Mouse (Mus musculus) gastrocnemius, postnatal 4 days (tissue): Measurements from ENCODE around the gene Zbtb44. TPM values are rescaled to one million over a fixed set of nuclear protein-coding genes. Genes with fewer than 3 reads are reported as not detected.
"Not testable (repeated sequence)": the region's sequence is repeated elsewhere in the genome, so short reads cannot be mapped to it uniquely, and the experiment has no call there.

ENCODE experiments used
- DNase-seq, 2 experiments: peaks; one replicate each; pipeline ENCODE4 v3.0.0; 2021 to 2022; ENCODE audit warnings: low spot score in 2 of 2, mixed read lengths in 2 of 2
- total RNA-seq, 2 experiments: library from RNA; stranded (reverse); gene quantifications; 2 replicates each; pipeline ENCODE4 v1.2.3; 2021

The Zbtb44 gene
- total RNA-seq, 2 experiments from 2014 or later = 34.6 to 42.5 TPM

DNA sequence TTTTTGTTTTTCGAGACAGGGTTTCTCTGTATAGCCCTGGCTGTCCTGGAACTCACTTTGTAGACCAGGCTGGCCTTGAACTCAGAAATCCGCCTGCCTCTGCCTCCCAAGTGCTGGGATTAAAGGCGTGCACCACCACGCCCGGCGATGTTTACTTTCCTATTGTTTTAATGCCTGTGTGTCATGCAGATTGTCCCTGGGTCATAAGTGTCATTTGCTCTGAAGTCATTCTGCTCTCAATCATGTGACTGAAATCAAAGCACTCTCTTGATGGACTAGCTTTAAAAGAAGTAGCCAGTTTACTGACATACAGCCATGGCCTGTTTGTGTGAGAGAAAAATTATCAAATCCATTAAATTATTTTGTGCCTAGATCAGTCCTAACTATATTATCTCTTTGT is 21.1 kb downstream of the Zbtb44 start:
- DNase-seq = not testable (repeated sequence)

DNA sequence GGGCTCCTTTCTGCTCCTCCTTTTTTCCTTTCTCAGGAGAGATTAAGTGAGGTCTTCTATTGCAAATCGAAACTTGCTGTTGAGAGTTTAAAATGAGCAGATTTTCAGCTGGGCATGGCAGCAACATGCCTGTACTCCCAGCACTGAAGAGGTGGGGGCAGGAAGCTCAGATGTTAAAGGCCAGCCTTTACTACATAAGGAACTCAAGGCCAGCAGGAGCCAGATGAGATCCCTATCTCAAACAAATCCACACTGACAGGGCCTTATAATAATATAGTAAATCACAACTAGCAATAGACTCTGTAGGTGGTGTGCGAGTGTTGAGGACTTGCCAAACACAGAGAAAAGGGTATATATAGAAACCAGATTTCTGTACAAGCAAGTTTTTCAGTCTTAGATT is 28.3 kb downstream of the Zbtb44 start:
- DNase-seq = no peak

DNA sequence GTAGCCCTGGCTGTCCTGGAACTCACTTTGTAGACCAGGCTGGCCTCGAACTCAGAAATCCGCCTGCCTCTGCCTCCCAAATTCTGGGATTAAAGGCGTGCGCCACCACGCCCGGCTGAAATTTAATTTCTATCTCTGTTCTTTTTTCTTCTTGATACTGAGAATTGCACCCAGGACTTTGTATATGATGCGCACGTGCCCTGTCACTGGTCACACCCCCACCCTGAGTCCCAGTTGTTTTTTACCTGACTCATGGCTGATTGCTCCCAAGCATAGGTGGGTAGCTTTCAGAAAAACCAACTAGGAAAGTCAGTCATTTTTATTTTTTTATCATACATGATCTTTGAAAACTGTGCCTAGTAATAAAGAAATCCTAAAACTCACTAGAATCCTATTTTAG is 40.3 kb downstream of the Zbtb44 start:
- no peak for DNase-seq

DNA sequence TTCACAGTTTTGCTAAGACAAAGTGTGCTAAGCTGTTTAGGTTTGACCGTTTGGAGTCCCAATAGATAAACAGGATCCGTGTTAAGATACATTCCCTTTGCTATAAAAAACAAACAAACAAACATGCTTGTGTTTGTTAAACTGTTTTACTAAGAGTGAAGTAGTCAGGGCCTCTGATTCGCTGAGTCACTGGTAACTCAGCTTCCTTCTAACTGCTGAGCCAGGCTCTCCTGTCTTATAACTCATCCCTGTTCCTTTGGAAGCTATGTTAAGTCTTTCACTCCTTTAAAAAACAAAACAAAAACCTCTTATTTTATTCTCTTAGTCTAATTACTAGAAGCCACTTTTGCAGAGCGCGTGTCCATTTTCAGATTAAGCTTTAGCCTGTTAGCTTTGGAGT is 41.8 kb downstream of the Zbtb44 start:
- no peak for DNase-seq

DNA sequence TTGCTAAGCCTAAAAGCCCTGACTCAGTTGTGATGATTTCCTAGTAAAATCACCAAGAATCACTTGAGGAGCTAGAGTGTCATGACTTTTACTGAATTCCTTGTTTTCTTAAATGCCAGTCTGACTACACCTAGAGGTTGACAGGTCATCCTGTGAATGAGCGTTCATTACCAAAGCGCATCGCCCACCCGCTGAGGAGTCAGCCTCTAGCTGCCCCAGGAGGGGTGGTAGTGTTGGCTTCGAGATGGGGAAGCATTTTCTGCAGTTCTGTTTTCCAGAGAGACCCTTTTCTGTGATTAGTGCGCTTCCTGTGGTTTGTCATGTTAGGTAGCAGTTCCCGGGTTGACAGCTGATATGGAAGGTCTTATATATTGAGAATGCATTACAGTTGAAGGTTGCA is 43.4 kb downstream of the Zbtb44 start:
- DNase-seq = no peak

DNA sequence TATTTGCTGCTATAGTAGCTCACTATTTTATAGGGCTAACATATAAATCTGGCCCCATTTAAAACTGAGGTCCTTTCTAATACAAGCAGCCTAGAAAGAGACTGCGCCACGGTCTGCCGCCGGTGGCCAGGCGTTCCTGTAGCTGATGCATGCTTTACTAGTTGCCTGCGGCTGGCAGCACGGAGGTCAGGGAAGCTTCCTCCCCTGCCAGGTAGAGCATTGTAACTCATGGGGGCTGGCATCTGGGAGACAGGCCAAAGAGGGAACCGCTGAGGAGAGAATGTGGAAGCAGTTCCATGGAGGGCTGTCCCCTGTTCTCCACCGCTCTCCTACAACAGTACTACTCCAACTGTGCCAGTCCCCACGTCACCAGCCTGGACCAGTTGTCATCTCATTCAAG is 44.4 kb downstream of the Zbtb44 start:
- no peak for DNase-seq

DNA sequence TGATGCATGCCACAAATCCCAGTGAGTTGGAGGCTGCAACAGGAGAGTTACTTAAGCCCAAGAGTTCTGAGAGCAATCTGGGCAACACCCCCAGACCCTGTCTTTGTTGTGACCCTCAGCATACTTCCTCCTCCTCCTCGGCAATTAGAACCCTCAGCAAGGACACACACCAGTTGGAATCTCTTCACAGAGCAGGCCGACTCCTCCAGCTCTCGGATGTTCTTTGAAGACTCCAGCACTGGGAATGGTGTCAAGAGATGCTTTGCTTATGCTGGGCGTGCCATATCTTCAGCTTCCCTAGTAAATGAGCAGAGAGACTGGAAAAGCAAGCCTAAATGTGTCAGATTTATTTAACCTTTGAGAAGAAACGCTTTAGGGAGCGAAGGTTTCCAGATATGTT is 50.3 kb downstream of the Zbtb44 start:
- DNase-seq = no peak

DNA sequence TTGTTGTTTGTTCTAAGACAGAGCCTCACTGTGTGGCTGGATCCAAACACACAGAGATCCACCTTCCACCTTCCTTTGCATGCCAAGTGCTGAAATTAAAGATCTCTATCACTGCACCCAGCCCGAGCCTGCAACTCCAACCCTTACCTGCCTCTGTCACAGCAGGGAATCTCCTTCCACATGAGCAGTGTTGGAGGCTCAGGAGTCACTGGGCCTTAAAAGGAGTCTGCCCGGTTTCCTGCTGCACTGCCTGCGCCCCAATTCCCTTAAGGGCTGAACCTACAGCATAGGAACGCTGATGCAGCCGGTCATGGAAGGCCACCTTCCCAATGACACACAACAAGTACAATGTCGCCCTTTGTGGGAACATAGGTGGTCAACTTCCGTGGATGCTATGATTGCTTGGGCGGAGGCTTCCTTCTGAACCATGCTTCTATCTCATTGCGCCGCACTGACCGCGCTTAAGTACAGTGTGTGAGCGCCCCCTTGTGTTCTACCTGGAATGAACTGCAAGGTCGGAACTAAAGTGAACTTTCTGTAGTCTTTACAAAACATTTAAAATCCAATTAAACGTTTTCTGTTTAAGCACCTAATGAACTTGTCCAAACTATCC is 51.7 kb downstream of the Zbtb44 start:
- DNase-seq = peak; percentile 55 to 79

DNA sequence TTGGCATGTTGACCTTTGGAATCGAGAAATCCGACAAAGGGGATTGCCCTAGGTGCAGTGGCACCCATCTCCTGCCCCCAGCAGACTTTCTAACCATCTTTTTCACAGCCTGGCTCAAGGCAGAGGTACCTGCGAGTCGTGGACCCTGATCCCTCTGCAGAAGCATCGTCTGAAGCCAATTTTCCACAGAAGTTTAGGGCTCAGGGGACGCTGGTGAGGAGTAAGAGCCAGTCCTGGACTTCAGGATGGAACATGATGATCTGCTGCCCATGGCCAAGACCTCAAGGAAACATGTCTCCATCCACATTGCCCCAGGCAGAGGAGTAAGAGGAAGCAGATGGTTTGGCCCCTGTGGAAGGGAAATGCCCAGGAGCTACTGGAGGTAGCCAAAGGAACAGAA is 52.3 kb downstream of the Zbtb44 start:
- DNase-seq = no peak

DNA sequence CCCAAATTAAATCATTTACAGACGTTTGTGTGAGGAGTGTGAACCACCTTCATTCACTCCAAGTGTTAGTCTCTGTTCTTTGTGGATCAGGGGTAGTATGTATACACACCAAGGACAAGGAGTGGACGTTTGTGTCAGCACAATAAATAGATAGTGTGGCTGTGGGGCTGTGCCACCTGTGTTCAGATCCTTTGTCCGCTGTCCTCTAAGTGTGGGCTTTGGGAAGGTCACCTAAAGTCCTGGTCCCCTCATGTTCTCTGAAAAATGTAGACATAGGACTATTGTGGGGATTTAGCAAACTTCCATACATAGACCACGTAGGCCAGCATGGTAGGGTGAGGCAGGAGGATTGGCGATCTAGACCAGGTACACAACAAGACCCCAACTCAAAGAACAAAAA is 55.1 kb downstream of the Zbtb44 start:
- DNase-seq = no peak

DNA sequence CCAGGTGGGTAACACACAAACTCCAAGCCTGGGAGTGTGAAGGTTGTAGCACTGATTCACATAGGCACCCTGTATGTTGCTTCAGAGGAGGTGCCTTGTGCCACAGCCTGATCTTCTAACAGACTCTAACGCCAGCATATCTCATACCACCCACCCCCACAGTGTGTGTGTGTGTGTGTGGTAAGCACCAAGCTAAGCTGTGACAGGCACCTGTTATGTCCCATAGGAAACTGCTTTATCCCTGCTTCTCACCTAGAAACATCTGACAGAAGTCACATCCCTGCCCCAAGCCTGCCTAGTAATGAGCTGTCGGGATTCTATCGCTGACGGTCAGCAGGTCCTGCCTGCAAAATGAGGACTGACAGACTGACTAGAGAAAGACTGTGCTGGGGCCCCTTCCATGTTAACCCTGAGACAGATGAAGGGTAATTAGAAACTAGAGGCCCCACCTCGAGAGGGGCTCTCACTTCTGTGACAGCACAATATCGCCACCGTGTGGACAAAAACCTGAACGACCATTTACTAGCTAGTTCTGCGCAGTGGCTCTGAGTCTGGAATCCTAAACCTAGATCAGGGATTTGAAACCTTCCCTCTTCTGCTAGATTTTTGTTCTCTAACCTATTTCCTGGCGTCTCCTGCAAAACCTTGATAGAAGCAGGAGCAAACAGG is 55.8 kb downstream of the Zbtb44 start:
- DNase-seq = peak; percentile 53 to 68

DNA sequence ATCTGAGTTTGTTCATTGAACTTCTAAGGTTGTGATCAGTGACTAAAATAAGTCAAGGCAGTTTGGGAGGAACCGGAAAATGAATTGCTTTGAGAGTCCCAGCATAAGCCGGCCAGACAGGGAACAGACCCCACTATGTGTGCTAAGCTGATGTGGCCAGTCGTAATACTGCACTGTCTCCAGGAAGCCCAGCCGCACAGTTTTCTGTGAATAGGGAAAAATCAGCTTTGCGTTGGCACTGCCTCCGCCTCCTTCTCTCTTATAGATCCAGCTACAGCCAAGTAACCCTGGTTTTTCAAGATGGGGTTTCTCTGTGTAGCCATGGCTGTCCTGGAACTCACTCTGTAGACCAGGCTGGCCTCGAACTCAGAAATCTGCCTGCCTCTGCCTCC is 56.3 kb downstream of the Zbtb44 start:
- no peak for DNase-seq

DNA sequence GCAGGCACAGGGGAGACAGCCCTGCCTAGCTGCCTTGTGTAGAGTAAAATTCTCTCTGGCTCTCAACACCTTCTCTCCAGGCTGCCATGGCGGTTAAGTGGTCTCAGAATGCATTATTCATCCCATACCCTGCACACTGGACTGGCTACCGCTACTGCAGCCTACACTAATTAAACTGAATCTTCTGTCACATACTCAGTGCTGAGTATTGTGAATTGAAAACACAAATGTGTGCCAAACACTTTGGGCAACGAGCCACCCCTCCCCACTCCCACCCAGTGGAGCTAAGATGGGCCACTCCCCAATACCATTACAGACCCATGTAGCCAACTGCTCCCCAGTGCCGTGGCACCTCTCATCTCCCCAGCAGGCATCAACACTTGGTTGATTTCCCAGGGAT is 57.0 kb downstream of the Zbtb44 start:
- DNase-seq = no peak

DNA sequence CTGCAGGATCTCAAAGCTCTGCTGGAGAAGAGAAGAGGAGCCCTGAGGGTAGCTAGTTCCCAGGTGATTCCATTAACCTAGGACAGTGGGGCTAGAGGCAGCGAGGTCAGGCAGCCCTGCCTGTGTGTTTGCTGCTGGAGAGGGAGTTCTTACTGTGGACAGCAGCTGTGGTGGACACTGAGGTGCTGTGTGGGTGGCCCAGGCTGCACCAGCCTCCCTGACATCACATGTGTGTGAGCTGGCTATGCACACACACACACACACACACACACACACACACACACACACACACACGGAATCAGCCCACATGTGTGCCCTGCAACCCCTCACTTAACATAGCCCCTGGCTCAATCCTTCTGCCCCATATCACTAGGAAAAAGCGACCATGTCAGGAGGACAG is 57.7 kb downstream of the Zbtb44 start:
- peak in 1 of 2 experiments; percentile 3 for DNase-seq

DNA sequence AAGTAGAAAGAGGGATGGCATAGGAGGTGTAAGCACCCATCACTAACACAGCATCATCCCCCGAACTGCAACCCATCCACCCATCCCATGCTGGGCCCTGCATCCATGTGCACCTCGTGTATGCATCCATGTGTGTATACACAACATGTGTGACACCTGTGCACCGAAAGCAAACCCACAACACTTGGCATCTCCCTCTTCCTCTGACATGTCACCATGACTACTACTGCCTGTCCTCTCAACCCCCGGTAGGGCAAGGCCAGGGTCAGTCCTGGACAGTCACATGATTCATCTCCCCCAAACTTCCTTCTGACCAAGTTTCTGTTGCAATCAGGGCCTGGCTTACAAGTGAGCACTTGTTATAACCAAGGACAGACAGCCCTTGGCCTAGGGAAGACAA is 58.4 kb downstream of the Zbtb44 start:
- DNase-seq = no peak

DNA sequence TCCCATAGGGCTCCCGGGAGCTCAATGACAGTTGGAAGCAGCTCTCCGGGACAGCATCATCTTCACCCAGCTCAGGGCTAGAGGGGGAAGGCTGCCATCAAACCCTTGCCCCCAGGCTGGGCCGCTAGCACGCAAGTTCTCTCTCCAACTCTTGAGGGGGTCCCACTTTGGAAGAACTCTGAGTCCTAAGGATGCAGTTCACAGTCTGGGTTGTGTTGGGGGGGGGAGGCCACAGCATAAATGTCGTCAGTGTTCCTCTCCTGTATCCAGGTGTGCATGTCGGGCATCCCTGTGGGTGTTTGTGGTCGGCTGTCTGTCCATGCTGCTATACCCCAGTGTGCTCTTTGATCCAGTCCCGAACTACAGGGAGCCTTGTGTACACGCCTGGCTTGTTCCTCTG is 59.1 kb downstream of the Zbtb44 start:
- no peak for DNase-seq

DNA sequence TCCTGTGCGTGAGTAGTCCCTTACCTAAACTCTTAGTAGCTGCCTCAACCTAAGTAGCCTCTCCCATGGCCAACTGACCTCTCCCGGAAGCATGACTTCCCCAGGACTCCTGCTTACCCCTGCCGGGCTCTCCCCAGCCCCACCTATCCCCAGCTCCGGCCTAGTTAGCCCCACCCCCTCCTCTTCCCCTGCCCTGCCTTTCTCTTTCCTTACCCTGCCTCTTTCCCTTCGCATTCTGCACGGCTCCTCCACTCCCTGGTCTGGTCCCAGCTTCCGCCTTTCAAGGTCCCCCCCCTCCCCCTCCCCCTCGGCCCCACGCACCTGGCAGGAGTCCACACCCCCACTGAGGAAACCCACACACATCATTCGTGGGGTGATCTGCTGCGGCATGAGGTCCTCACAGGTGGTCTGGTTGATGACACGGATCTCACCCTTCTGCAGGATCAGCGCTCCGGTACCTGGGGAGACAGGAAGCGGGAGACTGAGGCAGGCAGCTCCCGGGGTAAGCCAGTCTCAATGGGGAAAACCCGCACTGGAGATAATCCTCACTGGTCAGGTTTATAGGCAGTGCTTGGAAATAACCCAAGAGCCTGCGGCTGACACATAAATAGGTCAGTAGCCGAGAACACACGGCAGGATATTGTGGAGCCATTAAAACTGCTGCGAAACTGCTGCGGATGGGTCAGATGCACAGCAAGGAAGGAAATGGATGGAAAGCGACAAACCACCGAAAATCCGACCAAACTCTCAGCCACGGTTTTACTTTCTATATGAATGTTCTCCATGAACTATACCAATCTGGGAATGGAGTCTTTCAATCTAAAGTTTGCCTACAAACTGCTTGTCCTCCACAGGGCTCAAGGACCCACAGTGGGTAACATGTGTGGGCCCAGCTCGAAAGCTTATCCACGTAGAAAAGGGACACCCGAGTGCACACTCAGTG is 59.9 kb downstream of the Zbtb44 start:
- DNase-seq = no peak

DNA sequence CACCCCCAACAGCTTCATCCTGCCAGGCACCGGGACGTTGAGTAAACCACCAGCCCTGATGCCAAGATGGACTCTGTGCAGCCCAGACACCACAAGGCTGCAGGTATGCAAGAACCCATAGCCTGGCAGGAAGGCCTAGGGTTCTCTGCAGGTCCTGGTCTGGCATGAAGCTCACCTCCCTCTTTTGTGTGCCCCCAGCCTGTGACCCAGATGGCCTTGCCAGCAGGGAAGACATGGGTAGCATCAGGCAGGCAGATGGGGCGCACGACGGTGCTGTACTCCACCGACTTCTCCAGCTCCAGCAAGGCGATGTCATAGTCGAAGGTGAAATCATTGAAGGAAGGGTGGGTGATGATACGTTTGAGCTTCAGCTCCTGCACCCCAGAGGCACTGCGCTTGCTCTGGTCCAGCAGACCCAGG is 60.7 kb downstream of the Zbtb44 start:
- no peak for DNase-seq

DNA sequence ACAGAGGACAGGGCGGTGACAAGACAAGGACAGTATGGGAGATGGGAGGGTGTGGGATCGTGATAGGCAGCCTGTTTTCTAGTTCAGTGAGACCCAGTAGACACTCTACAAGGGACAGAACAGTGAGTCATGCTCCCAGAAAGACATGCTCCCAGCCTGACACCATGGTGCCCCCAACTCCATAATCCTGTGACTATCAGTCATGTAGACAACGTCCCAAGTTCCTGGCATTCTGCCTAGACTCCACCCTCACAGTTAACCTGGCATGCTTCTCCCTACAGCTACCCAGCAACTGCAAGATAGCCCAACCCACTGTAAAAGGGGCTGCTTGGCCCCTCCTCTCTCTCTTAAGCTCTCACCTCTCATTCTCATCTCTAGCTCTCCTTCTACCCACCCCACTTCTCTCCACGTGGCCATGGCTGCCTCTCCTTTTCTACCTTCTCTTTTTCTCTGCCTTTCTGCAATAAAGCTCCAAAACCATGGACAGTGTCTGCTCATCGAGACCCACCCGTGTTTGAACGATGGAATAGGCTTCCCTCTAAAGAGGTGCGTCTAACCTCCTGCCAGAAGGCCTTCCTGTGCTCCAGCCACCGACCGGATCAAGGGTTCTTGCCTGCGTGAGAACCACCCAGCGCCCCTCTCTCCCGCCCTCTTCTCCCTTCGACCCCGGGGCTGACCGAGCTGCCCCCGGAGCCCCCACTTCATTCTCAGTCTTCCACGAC is 61.8 kb downstream of the Zbtb44 start:
- no peak for DNase-seq

DNA sequence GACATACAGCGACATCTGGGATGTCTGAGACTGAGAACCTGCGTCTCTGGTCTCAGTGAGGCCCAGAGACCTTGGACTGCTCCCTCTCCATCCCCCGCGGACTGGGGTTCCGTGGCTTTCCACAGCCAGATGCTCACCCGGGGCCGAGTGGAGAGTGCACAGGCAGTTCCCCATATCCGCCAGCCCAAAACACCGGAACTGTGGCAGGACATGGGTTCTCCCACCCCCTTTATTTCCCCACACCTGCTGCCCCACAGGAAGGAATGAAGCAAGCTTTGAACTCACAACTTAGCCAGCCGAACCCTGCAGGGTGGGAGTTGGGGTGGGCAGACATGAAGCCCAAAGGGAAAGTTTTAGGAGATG is 62.4 kb downstream of the Zbtb44 start:
- DNase-seq = no peak
